In genomic region chr7:64082201-64082600, GRCm38 (mm10) we compare ENCODE assay signal across 14 mouse cellular contexts.
"Had no signal": no experiment of that assay in that cellular context is flagged by ENCODE, and none has a peak within 500 bp of the region (broad histone marks: within the 10 kb centered on the region; RNA-seq: fewer than 3 reads in every experiment).

No protein-coding gene starts in this region.

- H3K4me1 ChIP-seq: midbrain, embryonic 10.5 days; midbrain, embryonic 13.5 days; neural tube, embryonic 13.5 days; neural tube, embryonic 15.5 days had no signal

- DNase-seq: lung, adult 18-20 months; lung, embryonic 14.5 days; lung, postnatal 10 days; right cerebral cortex, adult 18-20 months; right cerebral cortex, postnatal 4 days; spleen, adult 18-20 months; thymus, adult 18-20 months had no signal

- H3K36me3 ChIP-seq: midbrain, embryonic 10.5 days; midbrain, embryonic 13.5 days; neural tube, embryonic 13.5 days; neural tube, embryonic 15.5 days had no signal

- ATAC-seq: midbrain, embryonic 13.5 days; midbrain, embryonic 16.5 days had no signal

- H3K4me3 ChIP-seq: midbrain, embryonic 10.5 days; midbrain, embryonic 13.5 days; myocyte; neural tube, embryonic 13.5 days; neural tube, embryonic 15.5 days had no signal

- H3K9me3 ChIP-seq: midbrain, embryonic 10.5 days; midbrain, embryonic 13.5 days; neural tube, embryonic 13.5 days; neural tube, embryonic 15.5 days had no signal

- H3K27me3 ChIP-seq: midbrain, embryonic 13.5 days; neural tube, embryonic 13.5 days; neural tube, embryonic 15.5 days had no signal

- H3K4me2 ChIP-seq: lung, embryonic 14.5 days; midbrain, embryonic 13.5 days; neural tube, embryonic 13.5 days; neural tube, embryonic 15.5 days had no signal

- H3K9ac ChIP-seq: liver, embryonic 14.5 days; lung, embryonic 14.5 days; midbrain, embryonic 13.5 days; neural tube, embryonic 13.5 days; neural tube, embryonic 15.5 days had no signal

- H3K27ac ChIP-seq: liver, embryonic 14.5 days; midbrain, embryonic 10.5 days; midbrain, embryonic 13.5 days; neural tube, embryonic 13.5 days; neural tube, embryonic 15.5 days had no signal
